Mouse (Mus musculus): ENCODE measurements around the gene Ipo4. TPM values are rescaled to one million over a fixed set of nuclear protein-coding genes. Genes with fewer than 3 reads are reported as not detected.

The Ipo4 gene
- total RNA-seq, 2 experiments from 2014 or later, result 3.7 to 7.0 TPM

DNA sequence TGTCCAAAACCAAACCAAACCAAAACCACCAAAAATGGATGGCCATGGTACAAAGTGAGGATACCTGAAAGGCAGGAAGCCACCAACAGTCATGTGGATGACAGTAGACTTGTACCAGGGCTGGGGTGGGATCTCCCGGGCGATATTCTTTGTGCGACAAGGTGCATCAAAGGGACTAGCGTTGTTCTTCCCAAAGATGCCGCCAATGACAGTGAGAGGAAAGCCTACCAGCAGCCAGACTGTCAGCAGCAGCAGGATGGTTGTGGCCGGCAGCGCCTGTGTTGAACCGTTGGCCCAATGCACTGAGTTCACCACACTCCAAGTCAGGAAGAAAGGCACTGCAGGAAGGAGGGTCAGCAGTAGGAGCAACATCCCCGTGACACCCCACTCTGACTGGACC, 2.0 kb upstream of the Ipo4 start, which contains the start of gene Gm49378:
Gene Gm49378, minus strand, starts transcription at position 101 of the 400 bp plus-strand sequence.
- ATAC-seq (replicated peaks; ENCODE audit: low FRiP score, poor library complexity, severe bottlenecking), result no peak

DNA sequence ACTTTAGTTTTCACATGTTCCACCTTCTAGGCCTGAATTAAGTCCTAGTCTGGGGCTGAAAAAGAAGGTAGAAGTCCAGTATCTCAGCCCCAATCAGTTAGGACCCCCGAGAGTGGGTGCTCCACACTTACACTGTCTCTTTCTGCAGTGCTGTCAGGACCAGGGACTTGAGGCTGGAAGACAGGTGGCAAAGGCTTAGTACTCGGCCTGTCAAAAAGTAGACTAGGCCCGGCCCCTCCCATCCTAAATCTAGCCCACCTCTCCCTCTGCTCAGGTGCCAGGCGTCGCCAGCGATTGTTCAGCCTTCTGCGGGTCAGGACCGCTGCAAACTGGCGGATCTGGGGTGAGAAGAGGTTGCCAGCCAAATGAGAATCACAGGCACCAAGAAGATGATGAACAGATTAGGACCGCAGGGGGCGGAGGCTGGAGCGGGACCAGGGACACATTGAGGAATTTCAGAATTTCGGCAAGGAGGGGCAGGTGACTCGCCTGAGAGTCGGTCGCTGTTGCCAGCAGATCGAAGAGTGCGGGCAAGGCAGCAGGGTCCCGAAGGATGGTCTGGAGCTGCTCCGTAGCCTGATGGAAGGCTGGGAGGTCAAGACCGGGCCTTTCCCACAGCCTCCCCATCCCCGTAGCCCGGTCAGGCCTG, 759 bp downstream of the Ipo4 start:
- no peak for ATAC-seq (replicated peaks; ENCODE audit: low FRiP score, poor library complexity, severe bottlenecking)

DNA sequence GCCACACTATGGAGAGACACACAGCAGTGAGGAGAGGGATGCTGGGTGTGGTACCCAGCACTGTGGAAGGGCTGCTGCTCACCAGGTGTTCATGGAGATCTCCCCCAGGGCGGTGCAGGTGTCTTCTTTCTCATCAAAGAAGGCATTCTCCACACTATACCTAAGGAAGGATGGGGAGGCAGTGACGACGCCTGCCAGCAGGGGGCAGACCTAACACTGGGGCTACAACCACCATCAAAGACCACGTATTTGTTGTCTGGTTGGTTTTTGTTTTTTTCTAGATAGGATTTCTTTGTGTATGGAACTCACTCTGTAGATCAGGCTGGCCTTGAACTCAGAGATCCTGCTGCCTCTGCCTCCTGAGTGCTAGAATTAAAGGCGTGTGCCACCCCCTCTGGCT, 6.4 kb downstream of the Ipo4 start:
- ATAC-seq (replicated peaks; ENCODE audit: low FRiP score, poor library complexity, severe bottlenecking), result peak; percentile 65

DNA sequence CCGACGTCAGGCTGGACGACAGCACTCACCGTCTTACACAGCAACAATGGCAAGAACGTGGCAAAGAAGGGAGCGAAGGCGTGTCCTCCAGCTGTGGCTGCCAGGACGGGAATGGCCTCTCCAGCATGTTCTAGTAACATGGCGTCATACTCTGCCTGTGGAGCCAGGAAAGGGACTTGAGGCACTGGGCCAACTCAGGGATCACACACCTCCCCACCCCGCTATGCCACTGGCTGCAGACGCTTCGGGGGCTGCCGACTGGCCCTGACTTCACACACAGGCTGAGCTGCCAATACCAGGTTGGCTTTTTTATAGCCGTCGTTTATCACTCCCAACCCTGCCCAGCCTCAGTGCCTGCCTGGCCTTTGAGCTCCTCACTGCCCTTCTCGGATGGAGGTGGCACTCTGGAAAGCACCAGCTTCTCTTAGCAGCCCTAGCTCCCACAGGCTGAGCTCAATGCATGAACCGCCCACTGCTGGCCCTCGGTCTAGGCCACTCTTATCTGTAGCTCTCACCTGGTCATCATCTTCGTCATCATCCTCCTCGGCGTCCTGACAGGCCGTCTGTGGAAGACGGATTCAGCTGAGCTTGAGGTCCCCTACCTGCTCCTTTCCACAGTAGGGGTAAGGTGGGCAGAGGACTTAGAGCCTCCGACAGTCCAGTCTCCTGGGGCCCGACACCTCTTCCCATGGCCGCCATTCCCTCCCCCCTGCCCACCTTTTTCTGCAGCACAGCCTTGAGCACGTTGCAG, 7.5 kb downstream of the Ipo4 start:
- peak; percentile 54 for ATAC-seq (replicated peaks; ENCODE audit: low FRiP score, poor library complexity, severe bottlenecking)

DNA sequence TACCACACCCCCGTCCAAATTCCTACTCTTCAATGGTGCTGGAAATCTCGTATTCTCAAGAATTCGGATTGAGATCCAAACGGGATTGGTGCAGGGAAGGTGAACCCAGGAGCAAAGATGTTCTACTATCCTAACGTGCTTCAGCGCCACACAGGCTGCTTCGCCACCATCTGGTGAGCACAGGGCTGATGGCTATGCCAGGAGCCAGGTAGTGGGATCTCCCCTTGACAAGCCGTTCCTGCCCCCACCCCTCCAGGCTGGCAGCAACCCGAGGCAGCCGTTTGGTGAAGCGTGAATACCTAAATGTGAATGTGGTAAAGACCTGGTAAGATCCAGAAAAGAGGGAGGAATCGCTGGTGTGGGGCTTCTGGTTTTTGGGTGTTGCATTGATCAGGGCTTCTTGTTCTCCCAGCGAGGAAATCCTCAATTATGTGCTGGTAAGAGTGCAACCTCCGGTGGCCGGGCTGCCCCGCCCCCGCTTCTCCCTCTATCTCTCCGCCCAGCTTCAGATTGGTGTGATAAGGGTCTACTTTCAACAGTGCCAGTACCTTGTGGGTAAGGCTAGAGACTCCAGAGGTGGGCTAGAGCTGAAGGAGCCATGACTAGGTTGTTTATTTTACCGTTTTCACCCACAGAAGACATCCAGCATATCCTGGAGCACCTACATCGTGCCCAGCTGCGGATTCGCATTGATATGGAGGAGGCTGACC, 17.1 kb downstream of the Ipo4 start:
- peak; percentile 45 for ATAC-seq (replicated peaks; ENCODE audit: low FRiP score, poor library complexity, severe bottlenecking)

DNA sequence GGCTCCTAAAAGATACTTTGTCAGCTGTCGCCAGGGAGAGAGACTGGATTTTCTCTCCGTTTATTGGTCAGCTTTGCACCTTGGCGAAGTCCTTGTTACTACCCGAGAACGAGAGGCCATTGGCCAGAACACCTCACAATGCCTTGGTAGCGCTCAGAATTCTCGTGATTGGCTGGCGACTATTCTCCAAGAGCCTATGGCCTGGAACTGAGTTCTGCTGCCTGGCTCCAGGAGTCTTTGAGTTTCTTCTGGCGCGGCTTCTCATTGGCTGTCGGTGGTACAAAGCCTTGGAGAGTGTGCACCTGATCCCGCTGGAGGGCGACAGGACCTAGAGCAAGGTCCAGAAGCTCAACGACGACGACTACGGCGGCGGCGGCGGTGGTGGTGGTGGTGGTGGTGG, 17.9 kb downstream of the Ipo4 start, which contains the start of gene Rec8:
Gene Rec8, plus strand, starts transcription at position 216 of the 400 bp plus-strand sequence.
- peak; percentile 77 for ATAC-seq (replicated peaks; ENCODE audit: low FRiP score, poor library complexity, severe bottlenecking)

DNA sequence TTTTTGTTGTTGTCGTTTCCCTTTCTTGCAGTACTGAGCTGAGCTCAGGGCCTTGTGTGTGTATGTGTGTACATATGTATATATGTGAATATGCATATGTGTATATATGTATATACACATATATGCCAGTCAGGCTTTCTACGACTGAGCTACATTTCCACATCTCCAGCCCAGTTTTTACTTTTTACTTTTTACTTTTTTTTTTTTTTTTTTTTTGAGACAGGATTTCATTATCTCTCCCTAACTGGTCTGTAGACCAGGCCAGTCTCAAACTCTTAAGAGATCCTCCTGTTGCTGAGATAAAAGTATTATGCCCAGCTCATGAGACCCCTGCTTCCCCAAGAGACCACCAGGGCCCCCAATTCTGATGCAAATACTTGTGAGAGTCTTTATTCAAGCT, 18.9 kb downstream of the Ipo4 start:
- no peak for ATAC-seq (replicated peaks; ENCODE audit: low FRiP score, poor library complexity, severe bottlenecking)

DNA sequence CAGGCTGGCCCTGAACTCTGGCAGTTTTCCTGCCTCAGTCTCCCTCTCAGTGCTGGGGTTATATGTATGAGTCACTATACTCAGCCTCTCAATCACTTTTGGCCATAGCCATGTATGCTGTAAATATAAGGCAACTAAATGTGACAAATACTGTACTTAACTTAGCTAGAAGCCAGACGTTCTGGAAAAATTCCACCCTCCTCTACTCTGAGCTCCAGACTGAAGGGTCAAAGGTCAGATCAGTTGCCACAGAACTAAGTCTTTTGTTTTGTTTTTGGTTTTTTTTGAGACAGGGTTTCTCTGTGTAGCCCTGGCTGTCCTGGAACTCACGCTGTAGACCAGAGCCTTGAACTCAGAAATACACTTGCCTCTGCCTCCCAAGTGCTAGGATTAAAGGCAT, 19.9 kb downstream of the Ipo4 start:
- ATAC-seq (replicated peaks; ENCODE audit: low FRiP score, poor library complexity, severe bottlenecking), result no peak

DNA sequence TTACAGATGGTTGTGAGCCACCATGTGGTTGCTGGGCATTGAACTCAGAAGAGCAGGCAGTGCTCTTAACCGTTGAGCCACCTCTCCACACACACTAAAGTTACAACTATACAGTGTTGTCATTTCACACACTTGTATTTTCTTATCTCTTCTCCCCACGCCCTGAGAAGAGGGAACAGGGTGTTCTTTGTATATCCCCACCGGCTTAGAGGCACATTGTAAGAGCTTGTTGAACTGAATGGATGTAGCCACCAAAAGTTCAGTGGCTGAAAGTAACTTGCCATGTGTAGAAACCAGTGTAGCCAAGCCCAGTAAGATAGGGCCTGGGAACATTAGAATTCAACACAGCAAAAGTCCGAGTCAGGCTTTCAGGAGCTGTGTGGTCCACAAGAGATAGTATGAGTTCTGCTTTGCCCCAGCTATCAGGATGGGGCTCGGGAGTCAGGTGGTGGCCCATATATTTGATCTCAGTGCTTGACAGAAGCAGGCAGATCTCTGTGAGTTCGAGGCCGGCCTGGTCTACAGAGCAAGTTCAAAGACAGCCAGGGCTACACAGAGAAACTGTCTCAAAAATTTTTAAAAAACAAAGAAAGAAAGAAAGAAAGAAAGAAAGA, 21.1 kb downstream of the Ipo4 start:
- peak; percentile 26; the same call in 1 of the 2 replicates for ATAC-seq (replicated peaks; ENCODE audit: low FRiP score, poor library complexity, severe bottlenecking)

DNA sequence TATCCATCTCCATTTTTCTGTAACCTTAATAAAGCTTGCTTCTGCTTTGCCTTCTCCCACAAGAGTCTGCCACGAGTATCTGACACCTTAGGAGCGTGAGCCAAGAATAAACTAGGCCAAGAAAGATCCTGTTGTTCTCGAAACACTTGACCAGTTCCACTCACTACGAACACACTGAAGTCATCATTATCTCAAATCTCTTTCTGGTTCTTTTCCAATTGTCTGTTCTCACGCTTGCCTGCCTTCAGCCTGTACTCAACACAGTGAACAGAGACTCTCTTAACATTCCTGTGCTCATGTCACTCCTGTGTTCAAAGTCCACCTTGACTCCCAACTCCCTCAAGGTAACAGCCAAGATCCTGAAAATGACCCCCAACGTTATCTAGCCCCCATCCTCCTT, 22.4 kb downstream of the Ipo4 start:
- ATAC-seq (replicated peaks; ENCODE audit: low FRiP score, poor library complexity, severe bottlenecking), result no peak

DNA sequence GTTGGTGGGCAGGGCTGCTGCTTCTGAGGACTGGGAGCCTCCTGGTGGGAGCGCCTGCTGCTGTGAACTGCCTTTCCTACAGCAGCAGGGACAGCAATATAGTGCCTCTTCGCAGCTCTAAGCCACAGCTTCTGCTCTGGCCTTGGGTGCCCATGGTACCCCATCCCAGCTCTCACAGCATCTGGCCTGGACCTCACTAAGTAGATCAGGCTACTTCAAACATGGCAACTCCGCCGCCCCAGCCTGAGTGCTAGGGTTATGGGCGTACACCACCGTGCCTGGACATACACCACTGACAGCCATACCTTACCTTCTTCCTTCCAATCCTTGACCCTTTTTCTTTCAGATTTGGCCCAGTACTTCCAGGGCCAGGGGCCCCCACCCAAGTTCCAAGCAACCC, 27.4 kb downstream of the Ipo4 start:
- no peak for ATAC-seq (replicated peaks; ENCODE audit: low FRiP score, poor library complexity, severe bottlenecking)

DNA sequence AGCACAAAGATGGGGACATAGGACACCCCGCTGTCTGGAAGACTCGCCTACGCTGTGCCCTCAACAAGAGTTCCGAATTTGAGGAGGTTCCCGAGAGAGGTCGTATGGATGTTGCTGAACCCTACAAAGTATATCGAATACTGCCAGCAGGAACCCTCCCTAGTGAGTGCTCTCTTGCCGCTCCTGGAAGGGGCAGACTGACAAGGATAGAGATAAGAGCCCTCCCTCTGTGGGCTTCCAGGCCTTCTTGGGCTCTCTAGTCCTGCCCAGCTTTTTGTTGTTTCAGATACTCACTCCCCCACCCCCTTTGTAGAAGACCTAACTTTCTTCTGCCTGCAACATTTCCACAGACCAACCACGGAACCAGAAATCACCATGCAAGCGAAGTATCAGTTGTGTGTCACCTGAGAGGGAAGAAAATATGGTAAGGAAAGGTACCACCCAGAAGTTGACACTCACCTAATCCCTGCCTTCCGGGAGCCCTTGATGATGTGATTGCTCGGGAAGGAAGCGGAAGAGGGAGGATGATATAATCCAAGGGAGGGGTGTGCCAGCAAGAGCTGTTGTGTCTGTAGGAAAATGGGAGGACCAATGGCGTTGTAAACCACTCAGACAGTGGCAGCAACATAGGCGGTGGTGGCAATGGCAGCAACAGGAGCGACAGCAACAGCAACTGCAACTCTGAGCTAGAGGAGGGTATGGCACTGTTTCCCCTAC, 29.9 kb downstream of the Ipo4 start:
- ATAC-seq (replicated peaks; ENCODE audit: low FRiP score, poor library complexity, severe bottlenecking), result 0 out of 2 replicates have a peak, but pooled peaks have one; percentile 17

DNA sequence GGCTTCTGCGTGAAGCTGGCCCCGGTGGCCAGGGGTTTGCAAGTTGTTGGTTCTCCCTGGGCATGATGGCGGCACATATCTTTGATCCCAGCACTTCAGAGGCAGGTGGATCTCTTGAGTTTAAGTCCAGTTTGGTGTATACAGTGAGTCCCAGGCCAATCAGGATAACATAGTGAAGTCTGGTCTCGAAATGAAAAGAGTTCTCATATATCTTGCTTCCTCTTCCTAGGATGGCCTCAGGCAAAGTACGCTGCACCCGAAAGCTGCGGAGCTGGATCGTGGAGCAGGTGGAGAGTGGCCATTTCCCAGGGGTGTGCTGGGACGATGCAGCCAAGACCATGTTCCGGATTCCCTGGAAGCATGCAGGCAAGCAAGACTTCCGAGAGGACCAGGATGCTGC, 30.9 kb downstream of the Ipo4 start:
- no peak for ATAC-seq (replicated peaks; ENCODE audit: low FRiP score, poor library complexity, severe bottlenecking)

DNA sequence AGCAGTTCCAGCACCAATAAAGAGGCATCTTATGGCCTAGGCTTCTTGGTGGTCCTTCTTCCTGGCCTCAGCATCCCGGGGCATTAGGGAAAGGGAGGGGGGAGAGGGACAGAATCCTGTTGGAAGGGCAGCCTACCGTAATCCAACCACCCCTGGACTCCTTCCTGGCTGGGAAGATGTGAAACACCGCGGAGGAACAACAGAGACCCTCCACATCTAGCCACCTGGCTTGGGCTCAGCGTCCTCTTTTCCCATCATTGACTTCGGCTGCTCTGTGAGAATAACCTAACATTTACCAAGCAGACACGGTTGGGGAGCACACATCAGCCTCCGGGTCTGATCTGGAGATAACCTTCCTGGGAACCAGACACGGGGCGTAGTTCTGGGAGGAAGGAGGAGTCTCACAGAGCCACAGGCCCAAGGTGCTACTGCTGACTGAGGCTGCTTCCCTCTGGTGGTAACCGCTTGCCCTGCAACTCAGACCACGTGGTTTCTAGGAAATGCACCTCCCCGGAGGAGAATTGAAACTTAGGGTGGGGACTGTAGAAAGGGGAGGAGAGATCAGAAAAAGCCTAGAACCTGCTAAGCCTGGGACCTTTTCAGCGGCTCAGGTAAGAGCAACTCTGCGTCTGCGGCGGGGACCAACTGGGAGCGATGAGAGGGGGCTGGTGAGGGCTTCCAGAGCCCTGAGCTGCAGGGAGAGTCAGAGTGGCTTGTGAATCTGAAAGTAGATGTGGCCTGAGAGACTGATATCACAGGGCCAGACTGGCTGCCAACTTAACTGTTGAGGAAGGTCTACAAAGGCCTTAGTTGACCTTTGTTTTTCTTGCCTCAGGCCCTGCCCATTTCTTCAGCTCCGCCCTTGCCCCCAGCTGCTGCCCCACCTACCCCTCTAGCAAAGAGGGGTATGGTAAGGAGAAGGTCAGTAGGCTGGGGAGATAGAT, 31.9 kb downstream of the Ipo4 start:
- peak; percentile 88 for ATAC-seq (replicated peaks; ENCODE audit: low FRiP score, poor library complexity, severe bottlenecking)

DNA sequence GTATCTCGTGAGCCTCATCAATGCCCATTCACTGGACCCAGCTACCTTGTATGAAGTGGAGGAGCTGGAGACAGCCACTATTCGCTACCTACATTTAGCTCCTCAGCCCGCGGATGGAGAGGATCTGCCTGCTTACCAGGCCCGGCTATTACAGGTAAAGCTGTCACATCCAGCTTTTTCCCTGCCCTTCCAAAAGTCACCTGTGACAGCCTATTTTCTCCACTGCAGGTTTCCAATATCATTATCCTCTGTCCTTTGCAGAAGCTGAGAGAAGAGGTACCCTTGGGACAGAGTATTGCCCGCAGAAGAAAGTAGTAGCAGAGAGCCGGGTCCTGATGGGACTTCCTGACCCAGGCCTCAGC, 32.5 kb downstream of the Ipo4 start, which contains the start of gene Irf9:
Gene Irf9, plus strand, starts transcription at position 301 of the 362 bp plus-strand sequence.
- no peak for ATAC-seq (replicated peaks; ENCODE audit: low FRiP score, poor library complexity, severe bottlenecking)

DNA sequence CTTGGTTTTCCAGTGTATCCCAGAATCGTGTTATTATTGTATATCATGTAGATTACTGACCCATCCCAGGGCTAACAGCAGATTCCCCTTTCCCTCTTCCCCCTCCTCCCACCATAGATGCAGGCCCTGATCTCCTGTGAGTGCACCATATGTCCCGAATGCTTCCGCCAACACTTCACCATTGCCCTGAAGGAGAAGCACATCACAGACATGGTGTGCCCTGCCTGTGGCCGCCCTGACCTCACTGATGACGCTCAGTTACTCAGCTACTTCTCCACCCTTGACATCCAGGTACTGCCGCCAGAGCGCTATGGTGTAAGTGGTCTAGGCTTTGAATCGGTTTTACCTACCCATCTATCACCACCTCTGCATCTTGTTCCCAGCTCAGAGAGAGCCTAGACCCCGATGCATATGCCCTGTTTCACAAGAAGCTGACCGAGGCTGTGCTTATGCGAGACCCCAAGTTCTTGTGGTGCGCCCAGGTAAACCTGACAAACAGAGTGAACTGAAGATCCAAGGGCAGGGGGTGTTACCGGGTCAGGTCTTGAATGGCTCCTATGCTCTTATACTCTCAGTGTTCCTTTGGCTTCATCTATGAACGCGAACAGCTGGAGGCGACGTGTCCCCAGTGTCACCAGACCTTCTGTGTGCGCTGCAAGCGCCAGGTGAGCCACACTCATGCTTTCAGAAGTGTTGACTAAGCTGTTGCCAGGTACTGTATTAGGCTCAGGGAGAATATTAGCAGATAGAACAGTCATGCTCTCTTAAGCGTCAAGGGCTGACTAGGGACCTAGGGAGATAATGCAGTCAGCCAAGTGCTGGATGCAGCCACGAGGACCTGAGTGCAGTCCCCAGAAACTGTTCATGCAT, 37.0 kb downstream of the Ipo4 start:
- ATAC-seq (replicated peaks; ENCODE audit: low FRiP score, poor library complexity, severe bottlenecking), result no peak

DNA sequence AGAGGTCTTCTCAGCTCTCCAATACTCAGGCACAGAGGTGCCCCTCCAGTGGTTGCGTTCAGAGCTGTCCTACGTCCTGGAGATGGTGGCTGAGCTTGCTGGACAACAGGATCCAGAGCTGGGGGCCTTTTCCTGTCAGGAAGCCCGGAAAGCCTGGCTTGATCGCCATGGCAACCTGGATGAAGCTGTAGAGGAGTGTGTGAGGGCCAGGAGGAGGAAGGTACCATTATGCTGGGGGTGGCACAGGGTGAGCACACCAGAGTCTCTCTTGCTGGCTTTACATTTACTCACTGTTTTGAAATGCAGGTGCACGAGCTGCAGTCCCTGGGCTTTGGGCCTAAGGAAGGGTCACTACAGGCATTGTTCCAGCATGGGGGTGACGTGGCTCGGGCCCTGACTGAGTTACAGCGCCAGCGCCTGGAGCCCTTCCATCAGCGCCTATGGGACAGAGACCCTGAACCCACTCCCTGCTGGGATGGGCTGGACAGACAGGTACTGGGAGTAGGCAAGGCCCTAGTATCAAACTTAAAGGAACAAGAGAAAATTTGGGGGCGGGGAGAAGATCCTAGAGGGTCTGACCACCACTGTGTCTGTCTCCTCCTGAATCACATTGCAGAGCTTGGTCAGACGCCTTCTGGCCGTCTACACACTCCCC, 39.6 kb downstream of the Ipo4 start:
- no peak for ATAC-seq (replicated peaks; ENCODE audit: low FRiP score, poor library complexity, severe bottlenecking)

Measured in erythroblast, adult 5-6 weeks (primary cell).